Mouse (Mus musculus): Measurements from ENCODE around the gene Atxn7.

Atxn7 gene

GRCm38 (mm10) chr14:14120230-14121096, 159.2 kb downstream of the Atxn7 start, which contains the start of gene Psmd6:
Gene Psmd6 (minus strand): TSS chr14:14120984.
- peak; percentile 87 for DNase-seq (ENCODE audit: low spot score)
